Mouse (Mus musculus) MEL (cell line): ENCODE measurements around the gene Slc25a33. TPM values are rescaled to one million over a fixed set of nuclear protein-coding genes. Genes with fewer than 3 reads are reported as not detected.
A peak's percentile ranks its signal among the peaks of the same experiment; 100 is the strongest.

ENCODE experiments used
- DNase-seq: peaks from one replicate; pipeline ENCODE4 v3.0.0; 2011; ENCODE audit warnings: low read depth, low spot score
- H3K27ac ChIP-seq: 2 replicates; pipeline ENCODE4 v1.5.1; 2012; ENCODE audit warnings: low read depth, mild to moderate bottlenecking, control low read depth, low read length, moderate library complexity; ENCODE audit not compliant: control insufficient read depth
- H3K27me3 ChIP-seq, 2 experiments: fragments of 150-350 bp in 1 of 2; sonication (generic) in 1 of 2; 2 replicates each; pipeline ENCODE4 v1.6.1; 2012; ENCODE audit warnings: low read length in 2 of 2, mild to moderate bottlenecking in 2 of 2, improper control_type of control experiment in 1 of 2, moderate library complexity in 1 of 2; ENCODE audit not compliant: insufficient read depth in 2 of 2, control insufficient read depth in 1 of 2
- H3K36me3 ChIP-seq, 2 experiments: 2 replicates each; pipeline ENCODE4 v1.6.1; 2012 to 2014; ENCODE audit warnings: low read length in 2 of 2, improper control_type of control experiment in 1 of 2, inconsistent platforms in 1 of 2, mild to moderate bottlenecking in 1 of 2; ENCODE audit not compliant: insufficient read depth in 2 of 2, control insufficient read depth in 1 of 2
- H3K4me1 ChIP-seq, 2 experiments: fragments of 150-350 bp in 1 of 2; sonication (generic) in 1 of 2; 2 replicates each; pipeline ENCODE4 v1.6.1; 2012; ENCODE audit warnings: low read length in 2 of 2, improper control_type of control experiment in 1 of 2, mild to moderate bottlenecking in 1 of 2; ENCODE audit not compliant: insufficient read depth in 2 of 2, control insufficient read depth in 1 of 2
- H3K4me3 ChIP-seq, 2 experiments: fragments of 150-350 bp in 1 of 2; sonication (generic) in 1 of 2; 2 replicates each; pipeline ENCODE4 v1.5.1; 2012; ENCODE audit warnings: low read depth in 2 of 2, low read length in 2 of 2, mild to moderate bottlenecking in 2 of 2, moderate library complexity in 2 of 2, control low read depth in 1 of 2, improper control_type of control experiment in 1 of 2; ENCODE audit not compliant: control insufficient read depth in 1 of 2, insufficient read depth in 1 of 2
- H3K79me2 ChIP-seq: 2 replicates; pipeline ENCODE4 v1.6.1; 2012; ENCODE audit warnings: mild to moderate bottlenecking, low read length, moderate library complexity; ENCODE audit not compliant: control insufficient read depth, poor library complexity, insufficient read depth
- H3K9ac ChIP-seq: 2 replicates; pipeline ENCODE4 v1.6.1; 2012; ENCODE audit warnings: low read depth, mild to moderate bottlenecking, control low read depth, low read length, moderate library complexity; ENCODE audit not compliant: control insufficient read depth, poor library complexity, severe bottlenecking
- H3K9me3 ChIP-seq: fragments of 150-350 bp; sonication (generic); replicated peaks from 2 replicates; pipeline ENCODE4 v1.6.1; 2012; ENCODE audit warnings: mild to moderate bottlenecking, low read length, improper control_type of control experiment, moderate library complexity; ENCODE audit not compliant: insufficient read depth
- BHLHE40 ChIP-seq: IDR thresholded peaks from 2 replicates; pipeline ENCODE4 v1.6.1; 2012; ENCODE audit warnings: low read depth, mild to moderate bottlenecking, inconsistent platforms, low read length, improper control_type of control experiment, borderline replicate concordance
- CHD1 ChIP-seq: IDR thresholded peaks from 2 replicates; pipeline ENCODE4 v1.6.1; 2012; ENCODE audit warnings: low read depth, mild to moderate bottlenecking, inconsistent platforms, low read length, improper control_type of control experiment
- CHD2 ChIP-seq: IDR thresholded peaks from 2 replicates; pipeline ENCODE4 v1.6.1; 2011; ENCODE audit warnings: low read length, improper control_type of control experiment
- CTCF ChIP-seq, 3 experiments: IDR thresholded peaks in 2 of 3; conservative IDR thresholded peaks in 1 of 3; 2 replicates each; pipeline ENCODE4 v1.5.1; 2011 to 2012; ENCODE audit warnings: low read length in 3 of 3, low read depth in 2 of 3, mild to moderate bottlenecking in 2 of 3, improper control_type of control experiment in 1 of 3, inconsistent platforms in 1 of 3, mixed read lengths in 1 of 3, moderate library complexity in 1 of 3; ENCODE audit not compliant: control insufficient read depth in 1 of 3, insufficient read depth in 1 of 3, poor library complexity in 1 of 3, severe bottlenecking in 1 of 3
- ELF1 ChIP-seq: IDR thresholded peaks from 2 replicates; pipeline ENCODE4 v1.6.1; 2014; ENCODE audit warnings: low read depth, mild to moderate bottlenecking, inconsistent platforms, low read length, improper control_type of control experiment, moderate library complexity
- ETS1 ChIP-seq: IDR thresholded peaks from 2 replicates; pipeline ENCODE4 v1.6.1; 2012; ENCODE audit warnings: low read depth, mild to moderate bottlenecking, inconsistent platforms, low read length, improper control_type of control experiment, moderate library complexity
- GATA1 ChIP-seq: IDR thresholded peaks from 2 replicates; pipeline ENCODE4 v1.6.1; 2011; ENCODE audit warnings: low read depth, low read length, improper control_type of control experiment
- HCFC1 ChIP-seq: IDR thresholded peaks from 2 replicates; pipeline ENCODE4 v1.6.1; 2012; ENCODE audit warnings: low read depth, mild to moderate bottlenecking, inconsistent platforms, low read length, improper control_type of control experiment, moderate library complexity
- JUND ChIP-seq: IDR thresholded peaks from 2 replicates; pipeline ENCODE4 v1.6.1; 2011; ENCODE audit warnings: low read depth, mild to moderate bottlenecking, improper control_type of control experiment, low read length
- MAX ChIP-seq: IDR thresholded peaks from 2 replicates; pipeline ENCODE4 v1.6.1; 2011; ENCODE audit warnings: low read length, improper control_type of control experiment
- MAZ ChIP-seq: IDR thresholded peaks from 2 replicates; pipeline ENCODE4 v1.6.1; 2012; ENCODE audit warnings: low read depth, mild to moderate bottlenecking, inconsistent platforms, low read length, improper control_type of control experiment
- MXI1 ChIP-seq: IDR thresholded peaks from 2 replicates; pipeline ENCODE4 v1.6.1; 2011; ENCODE audit warnings: mild to moderate bottlenecking, low read depth, low read length, improper control_type of control experiment
- MYB ChIP-seq: IDR thresholded peaks from 2 replicates; pipeline ENCODE4 v1.6.1; 2011; ENCODE audit warnings: mild to moderate bottlenecking, low read depth, low read length, improper control_type of control experiment
- MYC ChIP-seq: IDR thresholded peaks from 2 replicates; pipeline ENCODE4 v1.6.1; 2011; ENCODE audit warnings: low read depth, mild to moderate bottlenecking, low read length, improper control_type of control experiment, moderate library complexity
- NELFE ChIP-seq: IDR thresholded peaks from 2 replicates; pipeline ENCODE4 v1.6.1; 2011; ENCODE audit warnings: low read depth, low read length, improper control_type of control experiment
- NRF1 ChIP-seq: IDR thresholded peaks from 2 replicates; pipeline ENCODE4 v1.6.1; 2014; ENCODE audit warnings: low read depth, mild to moderate bottlenecking, inconsistent platforms, low read length, improper control_type of control experiment, moderate library complexity; ENCODE audit not compliant: poor library complexity, insufficient read depth, severe bottlenecking
- POLR2A ChIP-seq, 2 experiments: IDR thresholded peaks; 2 replicates each; pipeline ENCODE4 v1.6.1; 2011 to 2012; ENCODE audit warnings: low read length in 2 of 2, mild to moderate bottlenecking in 2 of 2, control low read depth in 1 of 2, improper control_type of control experiment in 1 of 2, low read depth in 1 of 2, moderate library complexity in 1 of 2; ENCODE audit not compliant: control insufficient read depth in 1 of 2, insufficient read depth in 1 of 2, poor library complexity in 1 of 2
- POLR2AphosphoS2 ChIP-seq: IDR thresholded peaks from 2 replicates; pipeline ENCODE4 v1.6.1; 2011; ENCODE audit warnings: low read length, improper control_type of control experiment
- RCOR1 ChIP-seq: IDR thresholded peaks from 2 replicates; pipeline ENCODE4 v1.6.1; 2012; ENCODE audit warnings: low read depth, mild to moderate bottlenecking, inconsistent platforms, low read length, improper control_type of control experiment
- TAL1 ChIP-seq: IDR thresholded peaks from 2 replicates; pipeline ENCODE4 v1.6.1; 2012; ENCODE audit warnings: mild to moderate bottlenecking, inconsistent platforms, low read length, moderate library complexity, mixed read lengths
- TBP ChIP-seq: IDR thresholded peaks from 2 replicates; pipeline ENCODE4 v1.8.0; 2011; ENCODE audit warnings: low read depth, low read length, improper control_type of control experiment
- TCF12 ChIP-seq: IDR thresholded peaks from 2 replicates; pipeline ENCODE4 v1.6.1; 2014; ENCODE audit warnings: low read depth, mild to moderate bottlenecking, inconsistent platforms, low read length, improper control_type of control experiment, moderate library complexity
- UBTF ChIP-seq: IDR thresholded peaks from 2 replicates; pipeline ENCODE4 v1.6.1; 2012; ENCODE audit warnings: low read depth, mild to moderate bottlenecking, inconsistent platforms, low read length, improper control_type of control experiment, moderate library complexity, borderline replicate concordance; ENCODE audit not compliant: insufficient read depth
- USF1 ChIP-seq: IDR thresholded peaks from 2 replicates; pipeline ENCODE4 v1.6.1; 2014; ENCODE audit warnings: low read depth, mild to moderate bottlenecking, inconsistent platforms, low read length, improper control_type of control experiment, moderate library complexity
- USF2 ChIP-seq, 2 experiments: IDR thresholded peaks; 2 replicates each; pipeline ENCODE4 v1.6.1; 2011 to 2012; ENCODE audit warnings: improper control_type of control experiment in 2 of 2, low read length in 2 of 2, borderline replicate concordance in 1 of 2, inconsistent platforms in 1 of 2, low read depth in 1 of 2, mild to moderate bottlenecking in 1 of 2; ENCODE audit not compliant: insufficient read depth in 1 of 2
- ZKSCAN1 ChIP-seq: IDR thresholded peaks from 2 replicates; pipeline ENCODE4 v1.6.1; 2012; ENCODE audit warnings: low read depth, mild to moderate bottlenecking, inconsistent platforms, low read length, improper control_type of control experiment, moderate library complexity
- ZMIZ1 ChIP-seq: IDR thresholded peaks from 2 replicates; pipeline ENCODE4 v1.6.1; 2012; ENCODE audit warnings: low read depth, mild to moderate bottlenecking, inconsistent platforms, low read length, improper control_type of control experiment, moderate library complexity
- ZNF384 ChIP-seq: IDR thresholded peaks from 2 replicates; pipeline ENCODE4 v1.6.1; 2012; ENCODE audit warnings: low read depth, mild to moderate bottlenecking, inconsistent platforms, low read length, improper control_type of control experiment
- polyA plus RNA-seq, 2 experiments: library from polyadenylated mRNA; stranded (reverse) in 1 of 2; unstranded in 1 of 2; fragments of >175 nt in 1 of 2; fragments of >200 nt in 1 of 2; gene quantifications; 2 replicates each; pipeline versions ENCODE4 v1.2.1 to v1.2.4; 2012; ENCODE audit warnings: low replicate concordance in 2 of 2, low read depth in 1 of 2; ENCODE audit not compliant: insufficient read length in 2 of 2, insufficient read depth in 1 of 2, missing spikeins in 1 of 2
- total RNA-seq: library from RNA; depleted of rRNA; stranded (reverse); fragments of 300-350 nt; gene quantifications from 2 replicates; pipeline ENCODE4 v1.2.3, GENCODE M21; 2012

Gene Slc25a33
- total and polyA plus RNA-seq, 3 experiments, result 20.6 to 103 (median 24.8) TPM

- H3K79me2 ChIP-seq, result peaks cover 32% of the 10 kb centered on the region
- peaks cover 2 to 7% of the 10 kb centered on the region in 2 experiments; a peak in 2 of 4 replicates for H3K4me1 ChIP-seq
- no peak overlapping the region for H3K4me3 ChIP-seq
- peaks cover 0 to 8% of the 10 kb centered on the region in 2 experiments; a peak in 3 of 4 replicates for H3K36me3 ChIP-seq
- TF ChIP-seq MYB (no peak), BHLHE40 (no peak), MXI1 (no peak), ELF1 (no peak), TBP (no peak), HCFC1 (no peak), ETS1 (no peak), TAL1 (no peak), TCF12 (no peak), MAX (no peak)
- no peak for DNase-seq
- H3K27me3 ChIP-seq, result no peaks in the 10 kb centered on the region
- no peak overlapping the region for H3K9ac ChIP-seq
- H3K27ac ChIP-seq, result no peak overlapping the region
- no peaks in the 10 kb centered on the region for H3K9me3 ChIP-seq
Measured at GRCm38 (mm10) chr4:149739478-149739877, 34.6 kb downstream of the Slc25a33 start.

- Histone ChIP-seq H3K27ac (peak within 1 kb of the TSS; percentile 38; the same call in 1 of the 2 replicates), H3K4me1 (peaks cover 2 to 7% of the 10 kb centered on the region in 2 experiments; a peak in 2 of 4 replicates), H3K36me3 (no peaks in the 10 kb centered on the region; a peak in 2 of 4 replicates), H3K9me3 (no peaks in the 10 kb centered on the region), H3K4me3 (peak within 1 kb of the TSS; percentile 79 to 99), H3K9ac (peak within 1 kb of the TSS; percentile 86), H3K27me3 (no peaks in the 10 kb centered on the region), H3K79me2 (peaks cover 49% of the 10 kb centered on the region)
- DNase-seq, result peak; percentile 96
- TF ChIP-seq JUND, result no peak
- TF ChIP-seq MYC, result peak; percentile 65; the same call in 1 of the 2 replicates
- no peak for TF ChIP-seq USF1
- TF ChIP-seq ZMIZ1, result 0 out of 2 replicates have a peak, but pooled peaks have one; percentile 40
- TF ChIP-seq MAZ, result peak; percentile 21; the same call in 1 of the 2 replicates
- TF ChIP-seq CHD2, result no peak
- TF ChIP-seq ELF1, result peak; percentile 67
- TF ChIP-seq ZNF384, result no peak
- no peak; the same call in 1 of the 2 replicates for TF ChIP-seq TCF12
- TF ChIP-seq UBTF, result no peak
- TF ChIP-seq NELFE, result peak; percentile 74
- peak; percentile 57 to 87 (median 84); a peak in 5 of 6 replicates for TF ChIP-seq CTCF (IDR thresholded peaks at IDR 0.05 in 2 of 3, conservative IDR thresholded peaks at IDR 0.05 in 1 of 3; ENCODE audit: control insufficient read depth in 1 of 3, insufficient read depth in 1 of 3, low read depth in 2 of 3, low read length in 3 of 3, poor library complexity in 1 of 3, severe bottlenecking in 1 of 3)
- TF ChIP-seq POLR2A (IDR thresholded peaks at IDR 0.05; ENCODE audit: control insufficient read depth in 1 of 2, insufficient read depth in 1 of 2, low read depth in 1 of 2, low read length in 2 of 2, poor library complexity in 1 of 2), result peak; percentile 79 to 89
- TF ChIP-seq BHLHE40, result 0 out of 2 replicates have a peak, but pooled peaks have one; percentile 6
- 0 out of 2 replicates have a peak, but pooled peaks have one; percentile 33 for TF ChIP-seq CHD1
- TF ChIP-seq USF2 (IDR thresholded peaks at IDR 0.05; ENCODE audit: borderline replicate concordance in 1 of 2, insufficient read depth in 1 of 2, low read depth in 1 of 2, low read length in 2 of 2), result no peak
- TF ChIP-seq POLR2AphosphoS2, result peak; percentile 53; the same call in 1 of the 2 replicates
- TF ChIP-seq MXI1, result peak; percentile 80
- peak; percentile 94 for TF ChIP-seq NRF1
- peak; percentile 64 for TF ChIP-seq HCFC1
- no peak for TF ChIP-seq TAL1
- no peak for TF ChIP-seq GATA1
- TF ChIP-seq RCOR1, result no peak
- TF ChIP-seq ZKSCAN1, result no peak
Measured at GRCm38 (mm10) chr4:149737383-149738324, 36.4 kb downstream of the Slc25a33 start, which contains the start of gene Tmem201. TSS of gene Tmem201 (minus strand) at chr4:149738044.
